Mouse (Mus musculus): Measurements from ENCODE around the gene Ranbp10. TPM values are rescaled to one million over a fixed set of nuclear protein-coding genes. Genes with fewer than 3 reads are reported as not detected.

Gene Ranbp10
- total RNA-seq, 1 experiment from 2014 or later: 29.8 TPM

Other genes with a start within 250 kb of the Ranbp10 start
- gene Ripor1, start 222.1 kb downstream of the Ranbp10 start, total RNA-seq (2021): 33.9 and 39.8 TPM in 2 replicates
- gene Ctcf, start 190.8 kb downstream of the Ranbp10 start, total RNA-seq (2021): 58.4 and 70.4 TPM in 2 replicates
- 0.93 and 1.0 TPM in 2 replicates for gene Agrp, start 190.0 kb downstream of the Ranbp10 start, total RNA-seq (2021)
- 3.1 and 8.1 TPM in 2 replicates for gene Carmil2, start 141.1 kb downstream of the Ranbp10 start, total RNA-seq (2021)
- gene Acd, start 126.2 kb downstream of the Ranbp10 start, total RNA-seq (2021): 23.3 and 23.8 TPM in 2 replicates
- gene Pard6a, start 126.2 kb downstream of the Ranbp10 start, total RNA-seq (2021): 10.6 and 11.0 TPM in 2 replicates
- gene 4933405L10Rik, start 119.7 kb downstream of the Ranbp10 start, total RNA-seq (2021): not detected in 2 replicates
- 5.4 and 6.0 TPM in 2 replicates for gene Enkd1, start 119.1 kb downstream of the Ranbp10 start, total RNA-seq (2021)
- gene Gfod2, start 68.7 kb downstream of the Ranbp10 start, total RNA-seq (2021): 7.8 and 11.3 TPM in 2 replicates
- gene Tsnaxip1, start 381 bp upstream of the Ranbp10 start, total RNA-seq (2021): not detected in 2 replicates
- gene Cenpt, start 25.9 kb upstream of the Ranbp10 start, total RNA-seq (2021): 8.5 and 11.2 TPM in 2 replicates
- 30.9 and 31.0 TPM in 2 replicates for gene Thap11, start 27.8 kb upstream of the Ranbp10 start, total RNA-seq (2021)
- gene Nutf2, start 33.2 kb upstream of the Ranbp10 start, total RNA-seq (2021): 22.3 and 41.4 TPM in 2 replicates
- 30.1 and 33.5 TPM in 2 replicates for gene Edc4, start 53.5 kb upstream of the Ranbp10 start, total RNA-seq (2021)
- 1.0 TPM in 1 of 2 replicates, not detected in the other for gene Nrn1l, start 66.2 kb upstream of the Ranbp10 start, total RNA-seq (2021)
- 31.0 and 32.2 TPM in 2 replicates for gene Pskh1, start 73.1 kb upstream of the Ranbp10 start, total RNA-seq (2021)
- 0.59 TPM in 1 of 2 replicates, not detected in the other for gene Ctrl, start 106.5 kb upstream of the Ranbp10 start, total RNA-seq (2021)
- gene Psmb10, start 111.1 kb upstream of the Ranbp10 start, total RNA-seq (2021): 49.2 and 65.5 TPM in 2 replicates
- 5.3 and 54.9 TPM in 2 replicates for gene Lcat, start 116.0 kb upstream of the Ranbp10 start, total RNA-seq (2021)
- gene Slc12a4, start 138.7 kb upstream of the Ranbp10 start, total RNA-seq (2021): 36.9 and 42.5 TPM in 2 replicates
- not detected in 2 replicates for gene Dpep3, start 152.1 kb upstream of the Ranbp10 start, total RNA-seq (2021)
- gene Dus2, start 164.0 kb upstream of the Ranbp10 start, total RNA-seq (2021): 14.9 and 15.5 TPM in 2 replicates
- gene Dpep2nb, start 178.6 kb upstream of the Ranbp10 start, total RNA-seq (2021): not detected in 2 replicates
- 14.2 and 14.5 TPM in 2 replicates for gene Ddx28, start 184.5 kb upstream of the Ranbp10 start, total RNA-seq (2021)
- gene Nfatc3, start 231.5 kb upstream of the Ranbp10 start, total RNA-seq (2021): 47.3 and 47.6 TPM in 2 replicates

Data from adrenal gland, postnatal 14 days (tissue).